Mouse (Mus musculus) liver, postnatal 0 days (tissue): Measurements from ENCODE around the gene Tacc2.

Experiments used
- CTCF ChIP-seq: sonication (generic); IDR thresholded peaks from 2 replicates; pipeline ENCODE4 v1.5.1; 2016; ENCODE audit warnings: antibody characterized with exemption, low read depth
- EP300 ChIP-seq: IDR thresholded peaks from 2 replicates; pipeline ENCODE4 v1.6.1; 2016; ENCODE audit warnings: antibody characterized with exemption, low read depth, mild to moderate bottlenecking

GRCm38 (mm10) chr7:130715467-130715866 is 138.2 kb downstream of the Tacc2 start:
- TF ChIP-seq CTCF (no peak), EP300 (no peak)
